Mouse (Mus musculus): ENCODE measurements at regions not wholly inside any gene's neighbourhood (a gene's known extent, or its start where the extent isn't known, plus 50 kb on each side); places are given as distances from the start of the nearest gene placed in this dataset.
"Not testable (repeated sequence)": the region's sequence is repeated elsewhere in the genome, so short reads cannot be mapped to it uniquely, and the experiment has no call there.

- DNase-seq (ENCODE audit: low spot score in 2 of 2) = no peak
Observed at GRCm38 (mm10) chr3:21936262-21936603, 140.2 kb upstream of the Tbl1xr1 start.

GRCm38 (mm10) chr3:21936616-21937015 is 139.8 kb upstream of the Tbl1xr1 start:
- peak in 1 of 2 experiments; percentile 21 for DNase-seq (ENCODE audit: low spot score in 2 of 2)

- peak in 1 of 2 experiments; percentile 18 for DNase-seq (ENCODE audit: low spot score in 2 of 2)
Observed at GRCm38 (mm10) chr3:21937281-21938035, 139.0 kb upstream of the Tbl1xr1 start.

- peak in 1 of 2 experiments; percentile 16 for DNase-seq (ENCODE audit: low spot score in 2 of 2)
Observed at GRCm38 (mm10) chr3:21938071-21938848, 138.2 kb upstream of the Tbl1xr1 start.

- DNase-seq (ENCODE audit: low spot score in 2 of 2) = no peak
Observed at GRCm38 (mm10) chr3:21939738-21940137, 136.7 kb upstream of the Tbl1xr1 start.

GRCm38 (mm10) chr3:21941596-21941995 is 134.9 kb upstream of the Tbl1xr1 start:
- no peak for DNase-seq (ENCODE audit: low spot score in 2 of 2)

- DNase-seq (ENCODE audit: low spot score in 2 of 2) = no peak
Observed at GRCm38 (mm10) chr3:21942912-21943311, 133.5 kb upstream of the Tbl1xr1 start.

GRCm38 (mm10) chr3:21945775-21946174 is 130.7 kb upstream of the Tbl1xr1 start:
- no peak for DNase-seq (ENCODE audit: low spot score in 2 of 2)

- DNase-seq (ENCODE audit: low spot score in 2 of 2) = no peak
Observed at GRCm38 (mm10) chr3:21947320-21948073, 129.0 kb upstream of the Tbl1xr1 start.

- DNase-seq (ENCODE audit: low spot score in 2 of 2) = no peak
Observed at GRCm38 (mm10) chr3:21948074-21948659, 128.3 kb upstream of the Tbl1xr1 start.

GRCm38 (mm10) chr3:21949459-21949858 is 127.0 kb upstream of the Tbl1xr1 start:
- no peak for DNase-seq (ENCODE audit: low spot score in 2 of 2)

- DNase-seq (ENCODE audit: low spot score in 2 of 2) = no peak
Observed at GRCm38 (mm10) chr3:21950571-21950970, 125.9 kb upstream of the Tbl1xr1 start.

- no peak for DNase-seq (ENCODE audit: low spot score in 2 of 2)
Observed at GRCm38 (mm10) chr3:21951446-21952285, 124.8 kb upstream of the Tbl1xr1 start.

- DNase-seq (ENCODE audit: low spot score in 2 of 2) = no peak
Observed at GRCm38 (mm10) chr3:21952695-21953415, 123.6 kb upstream of the Tbl1xr1 start.

GRCm38 (mm10) chr3:21953416-21953810 is 123.0 kb upstream of the Tbl1xr1 start:
- no peak for DNase-seq (ENCODE audit: low spot score in 2 of 2)

GRCm38 (mm10) chr3:21955681-21956080 is 120.8 kb upstream of the Tbl1xr1 start:
- no peak for DNase-seq (ENCODE audit: low spot score in 2 of 2)

GRCm38 (mm10) chr3:21957105-21957504 is 119.3 kb upstream of the Tbl1xr1 start:
- not testable (repeated sequence) for DNase-seq (ENCODE audit: low spot score in 2 of 2)

GRCm38 (mm10) chr3:21958595-21959286 is 117.7 kb upstream of the Tbl1xr1 start:
- no peak for DNase-seq (ENCODE audit: low spot score in 2 of 2)

GRCm38 (mm10) chr3:21961091-21961490 is 115.4 kb upstream of the Tbl1xr1 start:
- DNase-seq (ENCODE audit: low spot score in 2 of 2) = no peak

GRCm38 (mm10) chr3:21961746-21962145 is 114.7 kb upstream of the Tbl1xr1 start:
- no peak for DNase-seq (ENCODE audit: low spot score in 2 of 2)

Data from frontal cortex, postnatal 14 days (tissue).